Mouse (Mus musculus) liver, embryonic 14.5 days (tissue): ENCODE measurements around the gene Ptprj. TPM values are rescaled to one million over a fixed set of nuclear protein-coding genes. Genes with fewer than 3 reads are reported as not detected.

Experiments used
- ATAC-seq: fragments of 200-750 bp; cut with Nextera tagmentation; 2 replicates; pipeline ENCODE4 v1.8.0; 2017; ENCODE audit warnings: moderate number of reproducible peaks, mild to moderate bottlenecking, moderate library complexity; ENCODE audit not compliant: insufficient read depth
- DNase-seq, 3 experiments: peaks; one replicate each; pipeline ENCODE4 v3.0.0-alpha.2; 2012 to 2013; ENCODE audit warnings: low read depth in 3 of 3, low spot score in 3 of 3
- H3K27ac ChIP-seq: fragments of 300-500 bp; sonication (generic); 2 replicates; pipeline ENCODE4 v1.5.1; 2014; ENCODE audit warnings: moderate library complexity, mild to moderate bottlenecking, control low read depth, inconsistent platforms
- H3K27me3 ChIP-seq: fragments of 300-500 bp; sonication (generic); 2 replicates; pipeline ENCODE4 v1.6.1; 2014; ENCODE audit warnings: mild to moderate bottlenecking, low read length, moderate library complexity; ENCODE audit not compliant: control insufficient read depth, insufficient read depth
- H3K36me3 ChIP-seq: fragments of 300-500 bp; sonication (generic); replicated peaks from 2 replicates; pipeline ENCODE4 v1.6.1; 2014; ENCODE audit warnings: low read depth; ENCODE audit not compliant: control insufficient read depth, insufficient read depth
- H3K4me1 ChIP-seq, 2 experiments: fragments of 200-500 bp in 1 of 2; fragments of 300-500 bp in 1 of 2; sonication (generic) in 1 of 2; replicated peaks; 2 replicates each; pipeline ENCODE4 v1.6.1; 2012 to 2014; ENCODE audit warnings: antibody characterized with exemption in 1 of 2, inconsistent platforms in 1 of 2, low read length in 1 of 2; ENCODE audit not compliant: control insufficient read depth in 2 of 2, insufficient read depth in 2 of 2
- H3K4me2 ChIP-seq: fragments of 300-500 bp; sonication (generic); 2 replicates; pipeline ENCODE4 v1.6.1; 2014; ENCODE audit warnings: low read depth, mild to moderate bottlenecking, control low read depth, moderate library complexity
- H3K4me3 ChIP-seq, 2 experiments: fragments of 200-500 bp in 1 of 2; fragments of 300-500 bp in 1 of 2; sonication (generic) in 1 of 2; 2 replicates each; pipeline ENCODE4 v1.5.1; 2012 to 2014; ENCODE audit warnings: low read depth in 2 of 2, low read length in 2 of 2, mild to moderate bottlenecking in 2 of 2, control low read depth in 1 of 2, inconsistent platforms in 1 of 2, moderate library complexity in 1 of 2; ENCODE audit not compliant: insufficient read depth in 1 of 2
- H3K9ac ChIP-seq: fragments of 300-500 bp; sonication (generic); replicated peaks from 2 replicates; pipeline ENCODE4 v1.6.1; 2014; ENCODE audit warnings: mild to moderate bottlenecking, control low read depth, moderate library complexity
- H3K9me3 ChIP-seq: fragments of 300-500 bp; sonication (generic); 2 replicates; pipeline ENCODE4 v1.6.1; 2016; ENCODE audit warnings: low read length, mixed read lengths; ENCODE audit not compliant: control insufficient read depth
- CTCF ChIP-seq: IDR thresholded peaks from 2 replicates; pipeline ENCODE4 v1.5.1; 2016; ENCODE audit warnings: antibody characterized with exemption, low read depth, control low read depth
- EP300 ChIP-seq: IDR thresholded peaks from 2 replicates; pipeline ENCODE4 v1.6.1; 2016; ENCODE audit warnings: antibody characterized with exemption, low read depth
- WGBS: fragments of 180-500 bp; shearing (Covaris S2); extraction: QIAGEN DNeasy Blood & Tissue Kit; methylation state at CpG from one replicate; pipeline ENCODE4 v1.1.7; 2014; ENCODE audit not compliant: insufficient replicate concordance; 5-methylcytosine and 5-hydroxymethylcytosine counted together
- polyA plus RNA-seq, 2 experiments: library from polyadenylated mRNA; depleted of rRNA in 1 of 2; stranded (reverse) in 1 of 2; unstranded in 1 of 2; fragments of >200 nt; fragmentation: Nextera tagmentation in 1 of 2; extraction: Ambion mirVana in 1 of 2; gene quantifications; 2 replicates each; pipeline versions ENCODE4 v1.2.1 to v1.2.3; 2012 to 2014

The Ptprj gene
- polyA plus RNA-seq, 2 experiments: 2.6 to 2.7 TPM

GRCm38 (mm10) chr2:90532095-90532494, 48.4 kb downstream of the Ptprj start:
- Histone ChIP-seq H3K27ac (no peak overlapping the region), H3K36me3 (no peaks in the 10 kb centered on the region), H3K9ac (no peak overlapping the region), H3K9me3 (no peaks in the 10 kb centered on the region), H3K4me1 (0 out of 4 replicates have a peak, but pooled peaks cover 0 to 2% of the 10 kb centered on the region in 2 experiments), H3K4me3 (no peak overlapping the region), H3K27me3 (no peaks in the 10 kb centered on the region), H3K4me2 (no peak overlapping the region)
- 67% methylated on average over 5 of the region's 5 CpGs for WGBS
- TF ChIP-seq EP300: no peak
- TF ChIP-seq CTCF: no peak
- DNase-seq (no peak), ATAC-seq (no peak)

GRCm38 (mm10) chr2:90528107-90528506, 52.3 kb downstream of the Ptprj start:
- Histone ChIP-seq H3K4me1 (peaks cover 0 to 20% of the 10 kb centered on the region in 2 experiments; a peak in 3 of 4 replicates), H3K4me2 (no peak overlapping the region), H3K9me3 (no peaks in the 10 kb centered on the region), H3K27ac (no peak overlapping the region), H3K27me3 (no peaks in the 10 kb centered on the region), H3K36me3 (no peaks in the 10 kb centered on the region), H3K4me3 (no peak overlapping the region), H3K9ac (no peak overlapping the region)
- no peak for DNase-seq
- no peak for ATAC-seq
- WGBS: 68% methylated on average over 5 of the region's 5 CpGs
- TF ChIP-seq EP300 (no peak), CTCF (no peak)

DNA sequence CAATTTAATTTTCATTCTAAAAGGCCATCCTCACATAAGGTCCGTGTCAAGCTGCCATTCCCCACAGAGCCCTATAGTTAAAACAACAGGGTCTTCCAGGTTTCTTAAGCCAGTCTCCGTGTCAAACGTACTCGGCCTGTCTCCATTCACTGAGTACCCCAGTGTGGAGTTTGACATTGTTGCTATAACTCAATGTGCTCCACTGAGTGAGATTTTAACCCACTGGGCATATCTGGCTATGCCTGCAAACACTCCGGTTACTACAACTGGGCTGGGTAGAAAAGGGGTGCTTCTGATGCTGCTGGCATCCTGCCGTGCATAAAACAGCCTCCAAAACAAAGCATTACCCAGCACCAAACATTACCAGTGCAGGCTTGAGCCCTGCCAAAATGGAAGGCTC, 53.5 kb downstream of the Ptprj start:
- no peak for TF ChIP-seq CTCF
- no peak for TF ChIP-seq EP300
- Histone ChIP-seq H3K9me3 (no peaks in the 10 kb centered on the region), H3K4me3 (no peak overlapping the region), H3K9ac (no peak overlapping the region), H3K36me3 (no peaks in the 10 kb centered on the region), H3K27me3 (no peaks in the 10 kb centered on the region), H3K4me1 (peaks cover 0 to 25% of the 10 kb centered on the region in 2 experiments; a peak in 3 of 4 replicates), H3K4me2 (no peak overlapping the region), H3K27ac (no peak overlapping the region)
- 71% methylated on average over 6 of the region's 6 CpGs for WGBS
- DNase-seq (no peak), ATAC-seq (no peak)

DNA sequence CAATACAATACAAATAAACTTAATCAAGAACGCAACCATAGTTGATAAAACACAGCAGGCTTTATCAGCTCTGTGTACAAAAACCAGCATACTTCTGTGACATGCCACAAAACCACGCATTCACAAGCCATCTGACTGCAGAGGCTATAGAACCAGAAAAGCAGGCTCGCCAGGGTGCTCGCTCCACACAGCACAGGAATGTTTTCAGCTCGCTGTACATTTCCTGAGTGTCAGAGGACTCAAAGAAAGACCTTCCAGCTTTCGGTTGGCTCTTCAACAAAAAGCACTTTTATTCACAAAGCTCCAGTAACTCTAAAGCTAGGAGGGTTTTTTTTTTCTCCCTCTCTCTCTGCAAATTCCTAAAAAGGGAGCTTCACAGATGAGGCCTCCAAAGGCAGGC, 53.9 kb downstream of the Ptprj start:
- Histone ChIP-seq H3K4me2 (no peak overlapping the region), H3K9me3 (no peaks in the 10 kb centered on the region), H3K36me3 (no peaks in the 10 kb centered on the region), H3K27ac (no peak overlapping the region), H3K4me3 (no peak overlapping the region), H3K27me3 (no peaks in the 10 kb centered on the region), H3K4me1 (peaks cover 0 to 25% of the 10 kb centered on the region in 2 experiments; a peak in 3 of 4 replicates), H3K9ac (no peak overlapping the region)
- no peak for DNase-seq
- TF ChIP-seq EP300 (no peak), CTCF (no peak)
- 30% methylated on average over 6 of the region's 6 CpGs for WGBS
- ATAC-seq: no peak

- Histone ChIP-seq H3K9ac (no peak overlapping the region), H3K4me1 (peaks cover 0 to 25% of the 10 kb centered on the region in 2 experiments; a peak in 3 of 4 replicates), H3K4me2 (no peak overlapping the region), H3K27ac (no peak overlapping the region), H3K9me3 (no peaks in the 10 kb centered on the region), H3K4me3 (no peak overlapping the region), H3K36me3 (no peaks in the 10 kb centered on the region), H3K27me3 (no peaks in the 10 kb centered on the region)
- 63% methylated on average over 14 of the region's 14 CpGs for WGBS
- ATAC-seq: no peak
- no peak for DNase-seq
- TF ChIP-seq CTCF: no peak
Measured at GRCm38 (mm10) chr2:90525807-90526206, 54.6 kb downstream of the Ptprj start.
